Mouse (Mus musculus) left cerebral cortex, postnatal 10 days (tissue): Measurements from ENCODE around the gene Eif4e2. TPM values are rescaled to one million over a fixed set of nuclear protein-coding genes. Genes with fewer than 3 reads are reported as not detected.
A peak's percentile ranks its signal among the peaks of the same experiment; 100 is the strongest.

Source experiments
- DNase-seq, 2 experiments: peaks; one replicate each; pipeline ENCODE4 v3.0.0; 2021 to 2022; ENCODE audit warnings: low spot score in 2 of 2, mixed read lengths in 1 of 2; ENCODE audit errors: extremely low spot score in 1 of 2
- intact Hi-C: fragments of 180-260 bp; cut with DNase I; formaldehyde crosslinking; loops from one replicate; pipeline ENCODE4 v1.15.1; 2025
- total RNA-seq, 2 experiments: library from RNA; stranded (reverse); gene quantifications; 2 replicates each; pipeline ENCODE4 v1.2.3; 2021

Eif4e2 gene
- total RNA-seq, 2 experiments from 2014 or later: 83.2 to 84.2 TPM

GRCm38 (mm10) chr1:87245929-87246815 is 32.5 kb downstream of the Eif4e2 start:
- peak; percentile 62 to 77 for DNase-seq
- intact Hi-C loops: loop anchor here (2.0 to 10.0 kb wide), 2 partner anchors 47 to 169 kb away; no protein-coding TSS in a partner anchor

DNA sequence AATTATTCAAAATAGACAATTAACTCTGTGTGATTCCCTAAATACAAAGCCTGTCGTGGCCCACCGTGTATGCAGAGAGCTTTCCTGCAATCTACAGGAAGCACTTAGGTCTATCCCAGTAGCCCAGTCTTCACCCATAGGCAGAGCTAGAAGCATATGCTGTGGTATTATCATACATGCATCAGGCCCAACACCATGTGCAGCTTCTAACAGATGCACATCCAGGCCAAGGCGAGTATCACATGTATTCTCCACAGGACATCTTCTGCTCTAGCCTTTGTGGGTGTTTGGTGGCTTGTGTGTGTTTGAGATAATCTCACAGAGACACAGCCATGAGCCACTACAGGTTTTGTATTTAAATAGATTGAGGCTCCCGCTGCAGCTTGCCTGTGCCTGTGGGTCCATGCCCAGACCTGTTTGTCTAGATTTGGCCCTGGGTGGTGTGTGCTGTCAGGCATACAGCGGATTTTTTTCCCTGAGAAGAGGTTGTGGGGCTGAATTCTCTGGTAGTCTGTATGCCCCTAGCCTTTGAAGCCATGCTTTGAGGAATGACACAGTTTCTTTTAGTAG is 38.4 kb downstream of the Eif4e2 start:
- intact Hi-C loops: no loop called here
- no peak for DNase-seq

- no peak for DNase-seq
- intact Hi-C loops: no loop called here
Measured at GRCm38 (mm10) chr1:87255173-87255572, 41.5 kb downstream of the Eif4e2 start.

- no peak for DNase-seq
- intact Hi-C loops: no loop called here
Measured at GRCm38 (mm10) chr1:87257691-87258090, 44.0 kb downstream of the Eif4e2 start.

GRCm38 (mm10) chr1:87258484-87258883 is 44.8 kb downstream of the Eif4e2 start:
- DNase-seq: peak in 1 of 2 experiments; percentile 81
- intact Hi-C loops: no loop called here

- no peak for DNase-seq
- intact Hi-C loops: no loop called here
Measured at GRCm38 (mm10) chr1:87259316-87259715, 45.6 kb downstream of the Eif4e2 start.

DNA sequence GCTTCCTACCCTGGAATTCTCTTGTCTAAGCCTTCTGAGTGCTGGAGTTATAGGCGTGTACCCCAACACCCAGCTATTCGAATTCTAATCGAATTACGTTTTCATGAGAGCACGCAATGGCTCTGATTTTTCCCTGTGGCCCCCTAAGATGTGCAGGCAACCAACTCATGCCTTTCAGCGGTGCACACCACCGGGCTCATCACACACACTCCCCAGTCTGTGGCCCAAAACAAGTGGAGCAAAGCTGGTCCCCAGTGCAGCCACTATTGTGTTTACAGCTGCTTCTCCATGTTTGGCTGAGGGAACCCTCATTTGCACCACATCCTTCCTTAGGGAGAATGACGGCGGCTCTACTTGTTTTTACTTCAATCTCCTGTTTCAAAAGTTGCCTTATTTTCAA is 49.5 kb downstream of the Eif4e2 start:
- intact Hi-C loops: no loop called here
- no peak for DNase-seq

DNA sequence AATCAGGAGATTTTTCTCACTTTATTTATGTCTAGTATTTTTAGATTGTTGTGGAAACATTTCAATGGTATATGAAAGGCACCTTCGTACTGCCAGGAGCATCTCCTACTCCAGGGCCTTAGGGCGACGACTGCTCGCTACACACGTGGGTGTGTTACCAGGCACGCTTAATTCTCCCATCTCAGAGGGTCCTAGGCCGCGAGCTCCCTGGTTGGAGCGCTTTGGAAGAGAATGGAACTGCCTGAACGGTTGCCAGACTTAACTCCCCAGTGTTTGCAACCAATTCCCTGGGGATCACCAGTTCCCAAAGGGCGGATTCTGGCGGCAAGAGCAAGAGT is 50.1 kb downstream of the Eif4e2 start:
- intact Hi-C loops: no loop called here

DNA sequence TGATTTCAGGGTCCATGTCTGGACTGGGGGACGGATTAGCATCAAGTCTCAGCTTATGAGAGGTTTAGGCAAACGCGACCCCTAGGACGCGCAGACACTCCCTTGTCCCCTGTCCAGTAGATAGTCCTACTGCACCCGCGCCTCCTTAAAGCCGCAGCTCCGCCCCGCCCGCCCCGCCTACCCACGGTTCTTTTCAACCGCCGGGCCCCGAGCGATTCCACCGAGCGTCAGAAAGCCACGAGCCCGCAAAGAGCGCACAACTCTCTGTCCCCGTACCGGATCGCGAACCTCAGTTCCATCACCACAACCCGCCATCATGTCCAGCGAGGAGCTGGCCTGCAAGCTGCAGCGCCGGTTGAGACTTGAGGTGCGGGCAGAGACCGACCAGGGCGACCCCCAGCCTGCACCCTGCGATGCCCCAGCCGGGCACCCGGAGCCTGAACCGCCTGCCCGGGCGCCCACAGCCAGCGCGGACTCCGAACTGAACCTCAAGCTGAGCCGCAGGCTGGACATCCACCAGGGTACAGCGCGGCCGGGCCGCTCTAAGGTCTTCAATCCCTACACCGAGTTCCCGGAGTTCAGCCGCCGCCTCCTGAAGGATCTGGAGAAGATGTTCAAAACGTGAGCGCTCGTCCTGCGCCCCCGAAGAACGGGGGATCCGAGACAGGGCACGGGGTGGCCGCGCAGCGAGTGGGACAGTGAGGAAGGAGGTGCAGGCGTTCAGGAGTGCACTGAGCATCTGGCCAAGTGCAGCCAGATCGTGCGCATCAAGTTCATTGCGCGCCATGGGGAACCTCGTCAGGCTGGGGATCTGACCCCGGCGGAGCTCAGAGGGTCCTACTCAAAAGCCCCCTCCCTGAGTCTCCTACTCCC is 50.7 kb downstream of the Eif4e2 start, which contains the start of gene Efhd1:
TSS of gene Efhd1 (plus strand) at position 230 of the 873 bp plus-strand sequence.
- peak in 1 of 2 experiments; percentile 45 for DNase-seq
- intact Hi-C loops: no loop called here

More for the DNA sequence above, 50.1 kb downstream of the Eif4e2 start:
- no peak for DNase-seq

DNA sequence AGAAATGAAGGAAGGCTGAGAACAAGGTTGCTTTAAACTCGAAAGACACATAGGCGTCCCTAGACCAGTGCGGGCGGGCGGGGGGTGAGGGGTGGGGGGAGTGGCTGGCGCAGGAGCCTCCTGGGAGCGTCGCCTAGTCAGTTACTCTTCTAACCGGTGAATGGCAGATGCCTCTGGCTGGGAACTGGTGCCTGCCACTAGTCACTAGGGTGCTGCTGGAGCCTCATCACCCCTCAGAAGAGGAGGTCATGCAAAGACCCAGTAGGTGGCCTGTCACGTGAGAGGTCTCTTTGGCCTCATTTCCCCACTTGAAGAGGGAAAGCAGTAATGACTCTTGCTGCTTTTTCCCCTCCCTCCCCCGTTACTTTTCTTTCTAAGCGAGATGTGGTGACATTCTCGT is 51.5 kb downstream of the Eif4e2 start:
- DNase-seq: no peak
- intact Hi-C loops: no loop called here

- DNase-seq: no peak
- intact Hi-C loops: no loop called here
Measured at GRCm38 (mm10) chr1:87266296-87267090, 52.8 kb downstream of the Eif4e2 start.

GRCm38 (mm10) chr1:87270204-87270603 is 56.5 kb downstream of the Eif4e2 start:
- DNase-seq: no peak
- intact Hi-C loops: no loop called here

GRCm38 (mm10) chr1:87270641-87271467 is 57.1 kb downstream of the Eif4e2 start:
- DNase-seq: peak in 1 of 2 experiments; percentile 21
- intact Hi-C loops: no loop called here

DNA sequence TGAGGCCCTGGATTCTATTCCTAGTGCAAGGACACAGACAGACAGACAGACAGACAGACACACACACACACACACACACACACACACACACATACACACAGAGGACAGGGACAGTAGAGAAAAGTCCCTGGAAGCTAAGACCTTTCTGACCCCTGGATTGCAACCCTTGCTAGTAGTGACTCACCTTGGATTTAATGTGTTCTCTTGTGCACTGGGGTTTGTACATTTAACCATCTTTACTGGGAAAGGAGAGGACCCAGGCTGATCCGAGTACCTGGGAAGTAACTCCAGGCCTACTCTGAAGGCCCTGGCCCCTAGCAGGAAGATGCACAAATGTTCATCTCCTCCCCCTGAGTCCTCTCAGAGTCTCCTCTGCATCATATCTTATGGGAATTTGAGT is 57.9 kb downstream of the Eif4e2 start:
- DNase-seq: no peak
- intact Hi-C loops: no loop called here

- intact Hi-C loops: no loop called here
Measured at GRCm38 (mm10) chr1:87272462-87272861, 58.7 kb downstream of the Eif4e2 start.

DNA sequence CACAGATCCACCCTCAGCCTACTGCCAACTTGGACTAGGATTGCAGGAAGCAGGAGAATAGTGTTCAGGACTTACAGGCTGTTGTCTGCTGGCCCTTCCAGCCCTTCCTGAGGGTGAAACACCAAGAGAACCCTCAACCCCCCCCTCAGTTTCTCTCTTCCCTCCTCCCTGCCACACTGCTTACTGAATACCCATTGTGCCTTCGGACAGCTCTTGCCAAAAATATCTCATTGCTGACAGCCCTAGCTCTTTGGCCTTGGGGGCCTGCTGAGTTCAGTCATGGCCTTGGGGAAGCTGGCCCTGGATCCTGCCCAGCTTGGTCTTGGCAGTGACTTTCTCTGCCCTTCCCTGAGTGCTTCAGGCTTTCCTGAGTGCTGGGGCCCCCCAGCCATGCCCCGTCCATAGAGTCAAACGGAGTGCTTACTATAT is 59.8 kb downstream of the Eif4e2 start:
- intact Hi-C loops: no loop called here
- DNase-seq: no peak

More at GRCm38 (mm10) chr1:87272462-87272861, 58.7 kb downstream of the Eif4e2 start:
- no peak for DNase-seq

GRCm38 (mm10) chr1:87274134-87274533 is 60.4 kb downstream of the Eif4e2 start:
- DNase-seq: no peak
- intact Hi-C loops: no loop called here

DNA sequence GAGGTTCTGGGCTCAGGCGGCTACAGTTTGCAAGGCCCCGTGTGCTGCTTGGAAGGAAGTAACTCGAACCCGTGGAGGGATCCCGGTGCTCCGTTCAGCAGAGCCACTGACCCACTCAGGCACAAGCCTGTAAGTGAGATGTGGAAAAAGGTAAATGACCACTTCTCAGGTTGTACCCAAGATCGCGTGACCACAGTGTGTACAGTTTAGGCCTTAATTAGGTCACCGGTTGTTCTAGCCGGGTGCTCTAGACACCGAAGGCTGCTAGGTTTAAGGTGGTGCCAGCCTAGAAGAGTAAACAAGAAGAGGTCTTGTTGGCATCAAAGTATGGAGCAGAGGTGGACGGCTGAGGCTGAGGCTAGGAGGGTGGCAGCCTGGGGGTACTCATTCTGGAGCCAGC is 61.4 kb downstream of the Eif4e2 start:
- DNase-seq: no peak
- intact Hi-C loops: no loop called here
